Mouse (Mus musculus) G1E (cell line): ENCODE results near the gene Grm7.

Source experiments
- GATA1 ChIP-seq: IDR thresholded peaks from 2 replicates; pipeline ENCODE4 v1.6.1; 2012; ENCODE audit warnings: borderline replicate concordance, low read length, inconsistent platforms, mixed read lengths
- TAL1 ChIP-seq: conservative IDR thresholded peaks from 2 replicates; pipeline ENCODE4 v1.6.1; 2012; ENCODE audit warnings: low read depth, low read length, inconsistent platforms, mixed read lengths

DNA sequence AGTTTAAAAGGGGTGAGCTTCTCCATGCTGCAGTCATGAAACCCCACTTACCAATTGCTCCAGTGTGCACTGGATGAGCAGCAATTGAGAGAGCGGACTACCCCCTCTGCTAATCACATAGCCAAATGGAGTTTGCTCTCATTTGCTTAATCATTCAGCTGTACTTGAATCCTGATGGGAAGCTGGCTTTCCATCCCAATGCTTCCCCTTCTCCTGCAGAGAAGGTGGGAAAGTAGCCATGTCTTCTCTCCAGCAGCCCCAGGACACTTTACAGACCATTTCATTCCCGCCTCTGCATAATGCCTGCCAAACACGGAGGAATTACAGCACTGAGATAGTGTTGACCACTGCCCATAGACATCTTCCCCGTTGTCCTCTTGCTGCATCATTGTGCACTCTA is 414.6 kb downstream of the Grm7 start:
- no peak for TF ChIP-seq TAL1
- TF ChIP-seq GATA1, result no peak
